Mouse (Mus musculus) cerebellum, adult 18-20 months (tissue): ENCODE data around the gene Hist2h2aa2.

ENCODE experiments used
- DNase-seq, 2 experiments: peaks; one replicate each; pipeline ENCODE4 v3.0.0; 2021

Gene Hist2h2aa2

DNA sequence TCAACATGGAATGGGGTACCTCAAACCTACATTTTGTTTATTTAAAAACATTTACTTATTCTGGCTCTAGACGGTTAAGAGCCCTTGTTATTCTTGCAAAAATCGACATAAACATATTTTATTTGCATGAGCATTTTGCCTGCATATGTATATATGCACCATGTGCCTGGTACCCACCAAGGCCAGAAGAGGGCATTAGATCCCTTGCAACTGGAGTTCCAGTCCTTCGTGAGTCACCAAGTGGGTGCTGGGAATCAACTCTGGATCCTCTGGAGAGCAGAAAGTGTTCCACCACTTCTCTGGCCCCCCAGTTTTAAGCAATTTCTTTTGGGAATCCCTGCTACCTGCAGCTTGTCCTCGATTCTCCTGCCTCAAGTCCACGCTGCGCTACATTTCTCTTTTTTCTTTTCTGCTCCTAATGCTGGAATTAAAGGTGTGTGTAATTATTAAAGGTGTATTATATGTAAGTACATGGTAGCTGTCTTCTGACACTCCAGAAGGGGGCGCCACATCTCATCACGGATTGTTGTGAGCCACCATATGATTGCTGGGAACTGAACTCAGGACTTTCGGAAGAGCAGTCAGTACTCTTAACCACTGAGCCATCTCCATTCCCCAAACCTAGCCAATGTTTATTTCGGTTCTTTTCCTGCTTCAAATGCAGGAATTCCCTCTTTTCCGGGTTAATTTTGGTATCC, 44.3 kb downstream of the Hist2h2aa2 start:
- DNase-seq, result no peak

DNA sequence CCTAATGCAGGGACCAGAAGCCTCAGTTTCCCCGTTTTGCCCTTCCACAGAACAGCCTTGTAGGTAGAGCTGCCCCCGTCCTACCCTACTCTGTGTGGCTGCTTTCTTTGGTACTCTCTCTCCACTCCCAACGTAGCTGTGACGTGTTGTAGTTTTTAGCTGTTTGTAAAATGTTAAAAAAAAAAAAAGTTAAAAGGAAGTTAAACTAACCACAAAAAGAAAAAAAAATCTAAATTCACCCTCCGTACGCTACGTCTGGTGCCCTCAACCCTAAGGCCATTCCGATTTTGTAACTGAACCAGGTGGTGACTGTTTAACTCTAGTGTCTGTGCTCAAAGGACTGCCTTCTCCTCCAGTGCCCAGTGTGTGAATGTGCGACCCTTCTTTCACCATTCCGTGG, 45.1 kb downstream of the Hist2h2aa2 start:
- no peak for DNase-seq

DNA sequence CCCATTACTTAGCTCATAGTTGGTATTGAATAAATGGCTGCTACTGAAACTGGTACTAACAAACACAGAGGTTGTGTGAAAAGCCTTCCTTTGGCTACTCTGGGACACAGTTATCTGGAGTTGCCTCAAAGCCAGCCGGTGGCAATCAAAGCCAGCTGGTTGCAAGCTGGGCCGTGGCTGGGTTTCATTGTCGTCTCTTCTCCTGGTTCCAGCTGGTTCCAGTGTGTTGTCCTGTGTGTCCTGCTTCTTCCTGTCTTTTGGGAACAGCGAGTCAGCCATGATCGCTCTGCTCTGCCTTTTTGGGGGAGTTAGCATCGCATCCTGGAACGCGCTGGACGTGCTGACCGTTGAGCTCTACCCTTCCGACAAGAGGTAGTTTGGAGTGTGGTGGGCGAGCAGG, 47.1 kb downstream of the Hist2h2aa2 start:
- no peak for DNase-seq
